Mouse (Mus musculus): ENCODE data around the gene Hdgfl3.

The Hdgfl3 gene

GRCm38 (mm10) chr7:81934267-81934745, at the start of gene Hdgfl3:
TSS of gene Hdgfl3 (minus strand) at chr7:81934473.
- peak; percentile 82 for DNase-seq

DNA sequence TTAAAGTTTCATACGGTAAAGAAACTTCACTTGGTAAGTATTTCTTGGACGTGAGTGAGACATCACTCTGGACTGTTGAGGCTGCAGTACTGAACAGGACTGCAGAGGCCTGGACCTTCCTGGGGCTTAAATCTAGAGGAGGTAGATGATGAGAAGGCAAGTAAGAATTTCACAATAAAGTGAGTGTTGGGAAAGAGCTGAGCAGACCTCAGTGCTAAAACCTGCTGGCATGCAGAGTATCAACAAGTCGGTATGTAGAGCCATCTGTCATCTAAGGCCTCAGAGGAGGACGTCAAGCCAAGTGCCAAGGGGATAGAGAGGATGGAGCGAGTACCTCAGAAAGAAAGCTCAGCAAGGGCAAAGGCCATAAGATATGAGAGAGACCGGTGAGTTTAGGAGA, 49.4 kb upstream of the Hdgfl3 start:
- no peak for DNase-seq

- DNase-seq: no peak
Measured at GRCm38 (mm10) chr7:81978304-81978703, 44.0 kb upstream of the Hdgfl3 start.

DNA sequence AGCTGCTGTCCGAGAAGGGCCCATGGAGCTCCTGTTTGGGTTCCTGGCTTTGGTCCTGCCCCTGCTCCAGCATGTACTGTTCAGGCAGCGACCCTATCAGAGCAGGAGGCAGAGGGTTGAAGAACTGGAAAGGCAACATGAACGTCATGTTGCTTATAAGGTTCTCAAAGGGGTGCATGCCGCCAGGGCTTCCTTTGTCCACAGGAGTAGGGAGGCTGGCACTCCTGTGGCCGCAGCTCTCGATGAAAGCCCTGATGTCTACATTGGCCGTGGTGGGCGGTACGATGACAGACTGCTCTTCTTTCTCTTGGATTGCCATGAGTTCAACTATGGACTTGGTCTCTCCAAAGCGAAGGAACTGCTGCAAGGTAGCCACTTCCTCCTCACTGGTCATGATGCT, 40.3 kb upstream of the Hdgfl3 start:
- no peak for DNase-seq

GRCm38 (mm10) chr7:81973939-81974338, 39.7 kb upstream of the Hdgfl3 start:
- DNase-seq: no peak

- DNase-seq: no peak
Measured at GRCm38 (mm10) chr7:81973339-81973738, 39.1 kb upstream of the Hdgfl3 start.

- no peak for DNase-seq
Measured at GRCm38 (mm10) chr7:81968975-81969374, 34.7 kb upstream of the Hdgfl3 start.

DNA sequence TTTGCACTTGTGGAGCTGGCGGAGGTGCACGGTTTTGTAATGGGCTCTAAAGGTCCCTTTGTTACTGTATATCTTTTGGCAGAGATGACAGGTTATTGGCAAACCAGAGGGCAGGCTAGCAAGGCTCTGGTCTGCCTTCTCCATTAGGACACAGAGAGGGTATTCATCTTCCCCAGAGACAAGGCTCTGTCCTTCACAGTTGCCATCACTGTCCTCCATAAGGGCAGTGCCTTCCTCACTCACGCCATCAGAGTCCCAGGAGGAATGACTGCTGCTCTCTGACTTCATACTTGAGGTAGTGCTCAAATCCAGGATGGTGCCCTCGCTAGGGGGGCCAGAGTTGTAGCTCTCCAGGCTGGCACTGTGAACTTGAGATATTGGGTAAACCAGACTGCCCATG, 34.2 kb upstream of the Hdgfl3 start:
- DNase-seq: no peak

GRCm38 (mm10) chr7:81966195-81966594, 31.9 kb upstream of the Hdgfl3 start:
- no peak for DNase-seq

DNA sequence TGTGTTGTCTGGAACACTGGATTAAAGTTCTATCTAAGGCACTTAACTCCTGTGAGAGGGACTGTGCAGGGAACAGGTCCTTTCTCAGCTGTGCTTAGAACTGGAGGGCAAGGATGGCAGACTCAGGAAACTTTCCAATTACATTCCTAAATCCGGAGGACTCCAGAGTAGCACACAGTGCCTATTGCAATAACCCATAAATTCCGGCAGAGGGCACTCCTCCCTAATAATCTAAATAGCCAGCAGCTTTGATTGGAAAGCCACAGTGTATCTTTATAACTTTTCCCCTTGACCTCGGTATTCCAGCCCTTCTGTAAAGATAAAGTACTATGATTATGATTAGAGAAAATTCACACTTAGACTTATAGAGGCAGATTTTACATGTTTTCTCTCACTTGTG, 25.4 kb upstream of the Hdgfl3 start:
- no peak for DNase-seq

DNA sequence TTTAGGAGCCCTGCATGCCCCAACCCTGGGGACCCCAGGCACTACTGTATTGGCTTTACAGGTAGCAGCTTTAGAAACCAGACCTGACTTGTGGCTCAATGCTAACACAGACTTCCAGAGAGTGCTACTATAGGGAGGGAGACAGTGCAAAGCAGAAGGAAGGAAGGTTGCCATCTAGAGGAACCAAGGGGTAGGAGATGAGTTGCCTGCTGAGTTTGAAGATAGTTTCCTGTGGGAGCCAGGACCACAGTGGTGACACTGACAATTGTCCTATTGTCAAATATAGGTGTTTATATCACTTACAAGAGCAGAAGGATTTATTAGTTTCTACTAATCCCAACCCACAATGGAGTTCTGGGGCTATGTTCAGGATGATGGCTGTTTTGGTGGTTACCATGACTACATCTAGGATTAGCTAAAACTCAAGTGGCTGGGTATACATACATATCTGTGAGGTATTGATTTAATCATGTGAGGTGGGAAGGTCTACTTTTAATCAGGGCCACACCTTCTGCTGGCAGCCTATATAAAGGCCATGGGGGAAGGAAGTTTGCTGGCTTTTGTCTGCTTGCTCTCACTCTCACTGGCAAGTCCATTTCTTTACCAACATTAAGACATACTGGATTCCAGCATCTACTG, 20.1 kb upstream of the Hdgfl3 start:
- no peak for DNase-seq

DNA sequence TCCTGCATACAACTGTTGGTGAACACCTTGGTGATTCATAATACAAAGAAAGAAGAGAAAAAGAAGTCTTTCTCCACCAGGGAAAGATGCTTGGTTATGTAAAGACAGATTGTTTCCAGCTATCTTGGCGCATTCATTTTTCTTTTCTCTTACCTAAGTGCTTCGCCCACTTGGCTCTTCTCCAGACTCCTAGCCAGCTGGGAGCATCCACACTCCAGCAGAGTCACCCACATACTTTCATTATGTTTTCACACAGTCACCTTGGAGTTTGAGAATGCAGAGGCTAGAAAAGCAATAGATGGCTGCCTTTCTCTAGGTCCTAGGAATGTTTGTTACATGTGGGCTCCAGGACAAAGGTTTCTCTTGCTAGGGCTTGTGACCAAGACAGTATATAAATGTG, 16.2 kb upstream of the Hdgfl3 start:
- no peak for DNase-seq

DNA sequence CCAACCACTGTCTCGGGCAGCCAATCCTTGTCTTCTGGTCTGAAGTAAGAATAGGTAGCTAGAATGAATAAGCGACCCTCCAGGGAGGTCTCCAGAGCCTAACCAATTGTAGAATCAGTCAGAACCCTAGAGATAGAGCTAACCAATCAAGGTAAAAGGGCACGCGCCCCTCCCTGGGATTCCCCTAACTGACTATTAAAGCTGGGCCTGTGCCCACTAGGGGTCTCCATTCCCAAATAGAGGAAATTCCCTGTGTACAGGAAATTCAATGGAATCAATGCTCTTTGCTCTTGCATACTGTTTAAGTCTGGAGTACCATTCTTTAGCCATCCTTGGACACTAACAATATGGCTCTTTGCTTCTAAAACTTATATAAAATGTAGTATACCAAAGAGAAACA, 11.1 kb upstream of the Hdgfl3 start:
- DNase-seq: no peak

GRCm38 (mm10) chr7:81934806-81935205, 533 bp upstream of the Hdgfl3 start:
- no peak for DNase-seq

- DNase-seq: peak; percentile 56
Measured at GRCm38 (mm10) chr7:81933601-81934266, 539 bp downstream of the Hdgfl3 start.

- peak; percentile 22 for DNase-seq
Measured at GRCm38 (mm10) chr7:81933061-81933600, 1.1 kb downstream of the Hdgfl3 start.

- DNase-seq: no peak
Measured at GRCm38 (mm10) chr7:81932521-81933045, 1.7 kb downstream of the Hdgfl3 start.

DNA sequence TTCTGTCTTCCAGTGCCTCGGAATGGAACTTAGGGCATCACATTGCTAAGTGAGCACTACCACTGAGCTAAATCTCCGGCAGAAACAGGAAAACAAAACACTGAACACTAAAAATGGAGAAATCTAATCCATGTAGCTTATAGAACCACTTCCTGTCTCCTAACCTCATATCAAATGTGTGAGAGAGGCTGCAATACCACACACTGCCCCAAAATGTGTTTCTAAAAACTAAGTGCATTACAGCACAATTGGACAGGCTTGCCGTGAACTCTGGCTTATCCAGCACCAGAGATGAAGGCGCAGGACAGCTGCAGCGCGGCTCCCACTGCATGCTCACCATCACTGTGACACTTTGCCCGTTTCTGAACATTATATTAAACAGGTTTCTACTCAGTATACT, 5.3 kb downstream of the Hdgfl3 start:
- DNase-seq: no peak

DNA sequence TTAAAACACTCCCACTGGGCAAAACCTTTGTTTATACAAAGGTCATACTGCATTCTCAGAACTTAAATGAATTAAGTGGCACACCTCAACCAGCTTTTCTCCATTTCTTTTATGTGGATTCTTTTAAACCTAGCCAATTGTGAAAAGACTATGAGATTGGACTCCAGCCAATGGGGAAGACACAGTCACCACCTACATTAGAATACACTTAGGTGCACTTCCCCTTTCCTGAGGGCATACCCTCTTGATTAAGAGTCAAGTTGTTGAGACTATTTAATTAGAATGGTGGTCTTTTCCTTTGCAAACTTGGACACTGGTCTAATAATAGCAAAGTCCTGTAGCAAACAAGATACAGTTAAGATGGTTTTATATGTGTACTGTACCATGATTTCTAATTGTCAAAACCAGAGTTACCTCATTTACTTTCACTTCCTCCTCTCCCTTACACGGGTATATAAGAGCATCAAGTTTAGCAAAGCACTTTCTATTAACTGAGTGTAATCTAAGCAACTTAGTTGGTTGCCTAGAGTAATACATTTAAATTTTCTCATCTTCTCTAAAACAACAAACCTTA, 12.8 kb downstream of the Hdgfl3 start:
- no peak for DNase-seq

DNA sequence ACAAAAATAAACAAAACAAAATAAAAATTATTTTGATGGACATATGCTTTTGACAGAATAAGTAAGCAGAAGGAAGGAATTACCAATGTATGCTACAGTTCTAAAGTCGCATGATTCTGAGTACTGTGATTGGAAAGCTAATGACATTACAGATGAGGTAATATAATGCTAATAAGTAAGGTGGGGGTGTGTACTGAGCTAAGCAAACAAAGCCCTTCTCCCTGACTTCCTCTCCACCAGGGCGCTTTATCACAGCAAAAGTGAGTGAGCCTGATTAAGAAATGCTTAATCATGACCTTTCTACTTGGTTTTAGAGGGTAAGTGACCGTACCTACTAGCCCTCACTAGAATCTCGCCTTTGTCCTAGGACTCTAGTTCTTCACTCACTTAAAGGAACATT, 14.0 kb downstream of the Hdgfl3 start:
- no peak for DNase-seq

DNA sequence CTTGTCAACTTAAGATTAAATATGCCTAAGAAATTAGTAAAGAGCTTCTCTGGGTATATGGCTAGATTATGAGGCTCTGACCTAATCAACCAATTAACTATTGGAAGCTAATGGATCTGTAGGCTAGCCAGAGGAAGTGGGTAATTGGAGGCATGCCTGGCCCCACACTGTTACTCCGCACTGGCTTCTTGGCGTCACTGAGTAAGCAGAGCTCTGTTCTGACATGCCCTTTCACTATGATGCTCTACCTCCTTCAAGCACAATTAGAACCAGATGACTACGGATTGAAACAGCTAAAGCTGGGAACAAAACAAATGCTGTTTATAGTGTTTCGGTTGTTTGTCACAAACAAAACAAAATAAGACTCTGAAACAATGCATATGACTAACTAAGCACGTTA, 16.0 kb downstream of the Hdgfl3 start:
- DNase-seq: no peak

GRCm38 (mm10) chr7:81904926-81905325, 29.3 kb downstream of the Hdgfl3 start:
- no peak for DNase-seq

GRCm38 (mm10) chr7:81904094-81904493, 30.2 kb downstream of the Hdgfl3 start:
- DNase-seq: no peak

GRCm38 (mm10) chr7:81899361-81899760, 34.9 kb downstream of the Hdgfl3 start:
- DNase-seq: no peak

Data from cerebellum, adult 11 months (tissue).